Mouse (Mus musculus) kidney, postnatal 0 days (tissue): Measurements from ENCODE around the gene Fam196b. TPM values are rescaled to one million over a fixed set of nuclear protein-coding genes. Genes with fewer than 3 reads are reported as not detected.

Source experiments
- ATAC-seq: fragments of 200-750 bp; cut with Nextera tagmentation; replicated peaks from 2 replicates; pipeline ENCODE4 v1.8.0; 2017; ENCODE audit warnings: low read depth, moderate number of reproducible peaks, moderate TSS enrichment, moderate library complexity; ENCODE audit not compliant: low FRiP score
- DNase-seq: peaks from one replicate; pipeline ENCODE4 v3.0.0-alpha.2; 2016; ENCODE audit warnings: low spot score
- H3K27ac ChIP-seq: fragments of 300-500 bp; sonication (generic); 2 replicates; pipeline ENCODE4 v1.5.1; 2014; ENCODE audit warnings: mild to moderate bottlenecking
- H3K27me3 ChIP-seq: fragments of 300-500 bp; sonication (generic); 2 replicates; pipeline ENCODE4 v1.6.1; 2014; ENCODE audit warnings: low read length, mixed read lengths; ENCODE audit not compliant: insufficient read depth
- H3K36me3 ChIP-seq: fragments of 300-500 bp; sonication (generic); 2 replicates; pipeline ENCODE4 v1.6.1; 2014; ENCODE audit warnings: low read length, mixed read lengths; ENCODE audit not compliant: insufficient read depth
- H3K4me1 ChIP-seq: fragments of 300-500 bp; sonication (generic); replicated peaks from 2 replicates; pipeline ENCODE4 v1.6.1; 2014; ENCODE audit warnings: antibody characterized with exemption, low read length, mixed read lengths; ENCODE audit not compliant: insufficient read depth
- H3K4me2 ChIP-seq: fragments of 300-500 bp; sonication (generic); 2 replicates; pipeline ENCODE4 v1.6.1; 2014; ENCODE audit warnings: mild to moderate bottlenecking, low read length, moderate library complexity, mixed read lengths
- H3K4me3 ChIP-seq: fragments of 300-500 bp; sonication (generic); replicated peaks from 2 replicates; pipeline ENCODE4 v1.5.1; 2014; ENCODE audit warnings: low read depth, low read length
- H3K9ac ChIP-seq: fragments of 300-500 bp; sonication (generic); 2 replicates; pipeline ENCODE4 v1.6.1; 2014; ENCODE audit warnings: low read depth, low read length
- H3K9me3 ChIP-seq: fragments of 300-500 bp; sonication (generic); replicated peaks from 2 replicates; pipeline ENCODE4 v1.6.1; 2016; ENCODE audit warnings: low read length, inconsistent platforms, mixed read lengths
- CTCF ChIP-seq: IDR thresholded peaks from 2 replicates; pipeline ENCODE4 v1.5.1; 2016; ENCODE audit warnings: antibody characterized with exemption, low read depth, mild to moderate bottlenecking, moderate library complexity
- WGBS: fragments of 180-500 bp; shearing (Covaris S2); extraction: QIAGEN DNeasy Blood & Tissue Kit; methylation state at CpG from one replicate; pipeline ENCODE4 v1.1.7; 2014; 5-methylcytosine and 5-hydroxymethylcytosine counted together
- polyA plus RNA-seq: library from polyadenylated mRNA; unstranded; fragments of >200 nt; fragmentation: Nextera tagmentation; extraction: Ambion mirVana; gene quantifications from 2 replicates; pipeline ENCODE4 v1.2.1, GENCODE M21; 2015

Gene Fam196b
- polyA plus RNA-seq: 0.21 and 0.37 TPM in 2 replicates

DNA sequence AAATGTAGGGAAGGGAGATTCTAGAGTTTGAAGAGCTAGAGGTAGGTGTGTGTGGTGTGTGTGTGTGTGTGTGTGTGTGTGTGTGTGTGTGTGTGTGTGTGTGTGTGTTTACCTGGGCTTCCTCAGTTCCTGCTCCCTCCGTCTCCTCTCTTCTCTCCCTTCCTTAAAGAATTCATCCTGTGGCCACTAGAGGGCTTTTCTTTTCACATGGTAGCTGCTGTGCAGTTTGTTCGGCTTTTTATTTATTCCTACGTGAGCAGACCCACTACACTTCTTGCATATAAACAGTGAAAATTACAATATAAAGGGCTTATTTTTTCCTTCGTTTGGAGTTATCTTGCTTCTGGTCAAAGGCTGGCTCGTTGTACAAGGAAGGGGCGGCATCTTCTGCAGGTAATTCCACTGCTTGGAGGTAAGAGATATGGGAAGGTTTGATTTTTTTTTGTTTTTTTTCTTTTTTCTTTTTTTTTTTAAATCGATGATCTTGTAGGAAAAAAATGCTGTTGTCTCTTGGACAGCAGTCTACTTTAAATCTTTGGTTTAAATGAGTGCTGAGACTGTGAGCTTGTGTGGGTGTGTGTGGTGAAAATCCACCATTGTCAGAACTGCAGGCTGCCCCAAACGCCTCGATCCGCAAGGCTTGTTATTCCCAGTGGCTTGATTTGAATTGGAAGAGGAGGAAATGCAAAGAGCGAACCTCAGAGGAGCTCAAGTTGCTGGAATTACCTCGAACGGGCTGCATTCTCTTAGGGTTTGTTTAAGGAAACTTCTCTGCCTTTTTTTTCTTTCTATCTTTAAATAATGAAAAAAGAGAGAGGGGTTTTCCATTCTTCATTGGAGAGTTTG, at the start of gene Fam196b:
Fam196b (plus strand) TSS at position 289 of the 846 bp plus-strand sequence.
- Histone ChIP-seq H3K27me3 (no peaks in the 10 kb centered on the region), H3K9me3 (no peaks in the 10 kb centered on the region), H3K9ac (no peak within 1 kb of the TSS), H3K36me3 (no peaks in the 10 kb centered on the region), H3K27ac (no peak within 1 kb of the TSS), H3K4me1 (no peaks in the 10 kb centered on the region), H3K4me2 (peak within 1 kb of the TSS; percentile 55), H3K4me3 (peak within 1 kb of the TSS; percentile 18; the same call in 1 of the 2 replicates)
- 2% methylated on average over 13 of the region's 13 CpGs for WGBS
- peak; percentile 76 for TF ChIP-seq CTCF
- ATAC-seq: no peak
- DNase-seq: peak; percentile 86

DNA sequence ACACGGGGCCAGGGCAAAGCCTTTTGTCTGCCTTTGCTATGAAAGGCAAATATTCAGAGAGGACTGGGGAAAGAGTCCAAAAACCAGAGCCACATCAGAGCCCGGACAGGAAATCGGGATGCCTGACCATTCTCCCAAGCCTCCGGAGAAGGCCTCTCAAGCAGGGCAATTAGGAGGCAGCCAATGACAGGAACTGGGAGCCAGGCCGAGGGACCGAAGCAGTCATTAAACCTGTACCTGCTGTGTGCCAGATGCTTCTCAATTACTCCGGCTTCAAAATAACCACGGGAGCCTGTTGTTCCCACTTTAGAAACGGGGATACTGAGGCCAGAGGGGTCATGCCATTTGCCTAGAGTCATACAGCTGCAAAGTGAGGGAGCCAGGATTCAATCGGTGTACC, 42.6 kb upstream of the Fam196b start:
- Histone ChIP-seq H3K36me3 (no peaks in the 10 kb centered on the region), H3K4me1 (no peaks in the 10 kb centered on the region), H3K4me3 (no peak overlapping the region), H3K27me3 (no peaks in the 10 kb centered on the region), H3K9me3 (no peaks in the 10 kb centered on the region), H3K4me2 (no peak overlapping the region), H3K27ac (no peak overlapping the region), H3K9ac (no peak overlapping the region)
- DNase-seq: no peak
- ATAC-seq: no peak
- 37% methylated on average over 10 of the region's 10 CpGs for WGBS
- no peak for TF ChIP-seq CTCF

DNA sequence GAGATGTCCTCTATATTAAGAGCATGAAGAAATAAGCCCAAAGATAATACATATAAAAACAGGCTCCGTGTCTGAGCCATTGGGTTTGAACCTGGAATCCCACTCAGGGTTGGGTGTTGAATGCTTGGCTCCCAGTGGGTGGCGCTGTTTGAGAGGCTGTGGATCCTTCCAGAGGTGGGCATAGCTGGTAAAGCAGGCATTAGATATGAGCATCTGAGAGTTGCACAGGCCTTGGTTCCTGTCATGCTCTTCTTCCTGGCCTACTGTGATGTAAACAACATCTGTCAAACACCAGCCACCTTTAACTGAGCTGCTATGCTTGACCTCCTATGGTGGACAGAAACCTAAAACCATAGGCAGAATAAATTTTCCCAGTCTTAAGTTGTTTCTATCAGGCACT, 38.7 kb upstream of the Fam196b start:
- H3K9ac ChIP-seq: no peak overlapping the region
- H3K4me3 ChIP-seq: no peak overlapping the region
- TF ChIP-seq CTCF: peak; percentile 60
- no peaks in the 10 kb centered on the region for H3K4me1 ChIP-seq
- no peaks in the 10 kb centered on the region for H3K27me3 ChIP-seq
- 50% methylated on average over 2 of the region's 2 CpGs for WGBS
- H3K36me3 ChIP-seq: no peaks in the 10 kb centered on the region
- peak; percentile 57 for DNase-seq
- no peak overlapping the region for H3K4me2 ChIP-seq
- no peak overlapping the region for H3K27ac ChIP-seq
- no peaks in the 10 kb centered on the region for H3K9me3 ChIP-seq
- no peak for ATAC-seq

DNA sequence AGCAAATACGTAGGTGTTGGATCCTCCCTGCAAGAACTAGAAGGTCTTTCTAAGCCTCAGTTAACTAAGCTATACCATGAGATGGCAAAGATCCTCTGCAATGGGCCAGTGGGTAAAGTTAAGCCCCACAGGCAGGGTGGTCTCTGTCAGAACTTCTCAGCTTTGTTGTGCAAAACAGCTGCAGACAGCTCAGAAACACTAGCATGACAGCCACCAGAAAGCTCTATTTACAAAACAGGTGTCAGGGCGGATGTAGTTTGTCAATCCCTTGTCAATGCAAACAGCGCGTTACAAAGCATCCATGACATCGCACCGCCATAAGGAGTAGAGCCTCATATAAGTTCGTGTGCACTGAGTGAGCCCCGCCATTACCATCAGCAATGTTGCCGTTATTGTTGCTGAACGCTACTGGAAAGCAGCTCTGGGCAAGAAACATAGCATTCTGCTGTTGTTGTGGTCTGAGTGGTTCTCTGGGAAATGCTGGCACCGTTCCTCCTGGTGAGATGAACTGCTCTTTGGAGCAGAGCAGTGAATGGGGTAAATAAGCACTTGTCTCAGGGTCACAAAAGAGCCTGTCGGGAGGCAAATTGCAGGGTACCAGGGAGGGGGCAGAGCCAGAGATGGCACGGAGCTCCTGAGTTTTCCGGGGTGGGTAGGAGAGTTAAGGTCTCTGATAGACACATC, 38.1 kb upstream of the Fam196b start:
- H3K9me3 ChIP-seq: no peaks in the 10 kb centered on the region
- H3K4me3 ChIP-seq: no peak overlapping the region
- no peak overlapping the region for H3K4me2 ChIP-seq
- no peak overlapping the region for H3K27ac ChIP-seq
- 61% methylated on average over 14 of the region's 14 CpGs for WGBS
- H3K4me1 ChIP-seq: no peaks in the 10 kb centered on the region
- no peaks in the 10 kb centered on the region for H3K36me3 ChIP-seq
- H3K27me3 ChIP-seq: no peaks in the 10 kb centered on the region
- no peak for TF ChIP-seq CTCF
- H3K9ac ChIP-seq: no peak overlapping the region
- ATAC-seq (no peak), DNase-seq (no peak)

- DNase-seq (no peak), ATAC-seq (no peak)
- Histone ChIP-seq H3K4me1 (no peaks in the 10 kb centered on the region), H3K27me3 (no peaks in the 10 kb centered on the region), H3K9ac (no peak overlapping the region), H3K27ac (no peak overlapping the region), H3K4me3 (no peak overlapping the region), H3K9me3 (no peaks in the 10 kb centered on the region), H3K36me3 (no peaks in the 10 kb centered on the region), H3K4me2 (no peak overlapping the region)
- 71% methylated on average over 3 of the region's 3 CpGs for WGBS
- no peak for TF ChIP-seq CTCF
Measured at GRCm38 (mm10) chr11:34277047-34277445, 37.6 kb upstream of the Fam196b start.

- Histone ChIP-seq H3K4me3 (no peak overlapping the region), H3K27ac (no peak overlapping the region), H3K9me3 (no peaks in the 10 kb centered on the region), H3K9ac (no peak overlapping the region), H3K4me2 (no peak overlapping the region), H3K27me3 (no peaks in the 10 kb centered on the region), H3K4me1 (0 out of 2 replicates have a peak, but pooled peaks cover 4% of the 10 kb centered on the region), H3K36me3 (no peaks in the 10 kb centered on the region)
- 21% methylated on average over 13 of the region's 13 CpGs for WGBS
- peak; percentile 66 for ATAC-seq
- peak; percentile 41 for DNase-seq
- TF ChIP-seq CTCF: no peak
Measured at GRCm38 (mm10) chr11:34284124-34284808, 30.4 kb upstream of the Fam196b start.
